Mouse (Mus musculus) MEL-GATA-1-ER (cell line): Measurements from ENCODE around the gene Decr2.
"Not testable (repeated sequence)": the region's sequence is repeated elsewhere in the genome, so short reads cannot be mapped to it uniquely, and the experiment has no call there.

Source experiments
- DNase-seq: peaks from one replicate; pipeline ENCODE4 v3.0.0-alpha.2; 2012; ENCODE audit warnings: low read depth; ENCODE audit errors: extremely low read depth

The Decr2 gene

DNA sequence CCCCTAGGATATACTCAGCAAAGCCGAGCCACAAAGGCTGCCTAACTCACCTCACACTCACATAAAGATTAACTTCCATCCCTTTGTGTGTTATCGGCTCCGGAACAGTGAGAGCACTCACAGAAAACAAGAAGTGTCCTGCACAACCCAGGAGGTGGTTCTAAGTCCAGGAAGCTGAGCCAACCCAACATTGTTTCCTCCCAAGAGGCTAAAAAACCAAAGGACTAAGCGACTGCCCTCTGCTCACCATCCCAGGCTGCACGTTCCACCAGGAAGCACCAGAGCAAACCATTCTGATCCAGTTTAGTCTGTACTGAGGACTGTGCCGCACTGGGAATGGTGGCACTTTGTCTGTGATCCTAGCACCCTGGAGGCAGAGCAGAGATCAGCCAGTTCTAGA is 25.2 kb downstream of the Decr2 start:
- DNase-seq = no peak

- DNase-seq = no peak
These were observed 32.2 kb downstream of the Decr2 start for GRCm38 (mm10) chr17:26057787-26058567.

DNA sequence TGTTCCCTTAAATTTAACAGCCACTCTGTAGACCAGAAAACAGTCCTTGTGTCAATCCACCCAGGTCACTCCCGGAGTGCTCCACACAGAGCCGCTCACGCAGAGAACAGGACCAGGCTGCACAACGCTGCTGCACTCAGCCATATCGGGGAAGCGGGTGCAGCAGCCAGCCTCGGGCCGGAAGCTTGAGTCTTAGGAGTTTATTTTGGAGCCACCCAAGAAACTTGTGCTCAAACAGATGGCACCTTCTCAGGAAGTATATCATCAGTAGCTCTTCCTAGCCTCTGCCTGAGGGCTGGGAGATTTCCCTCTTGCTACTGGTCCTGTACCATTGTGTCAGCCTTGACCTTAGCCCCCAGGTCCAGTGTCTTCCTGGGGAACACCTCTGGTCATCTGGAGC is 32.9 kb downstream of the Decr2 start:
- DNase-seq = no peak

DNA sequence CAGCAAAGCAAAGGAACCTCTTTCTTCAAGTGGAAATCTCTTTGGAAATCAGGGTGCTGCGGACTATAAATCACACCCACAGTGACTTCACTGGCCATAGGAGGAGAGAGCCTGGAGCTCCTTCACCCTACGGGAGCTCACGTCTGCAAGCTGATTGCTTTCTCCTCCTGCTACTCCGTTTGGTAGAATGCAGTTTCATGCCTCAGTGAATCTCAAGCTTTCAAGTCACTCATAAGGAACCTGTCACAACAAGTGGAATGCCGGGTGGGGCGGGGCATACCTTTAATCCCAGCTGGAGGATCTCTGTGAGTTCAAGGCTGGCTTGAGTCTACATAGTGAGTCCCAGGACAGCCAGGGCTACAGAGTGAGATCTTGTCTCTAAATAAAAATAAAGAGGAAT is 35.0 kb downstream of the Decr2 start:
- no peak for DNase-seq

DNA sequence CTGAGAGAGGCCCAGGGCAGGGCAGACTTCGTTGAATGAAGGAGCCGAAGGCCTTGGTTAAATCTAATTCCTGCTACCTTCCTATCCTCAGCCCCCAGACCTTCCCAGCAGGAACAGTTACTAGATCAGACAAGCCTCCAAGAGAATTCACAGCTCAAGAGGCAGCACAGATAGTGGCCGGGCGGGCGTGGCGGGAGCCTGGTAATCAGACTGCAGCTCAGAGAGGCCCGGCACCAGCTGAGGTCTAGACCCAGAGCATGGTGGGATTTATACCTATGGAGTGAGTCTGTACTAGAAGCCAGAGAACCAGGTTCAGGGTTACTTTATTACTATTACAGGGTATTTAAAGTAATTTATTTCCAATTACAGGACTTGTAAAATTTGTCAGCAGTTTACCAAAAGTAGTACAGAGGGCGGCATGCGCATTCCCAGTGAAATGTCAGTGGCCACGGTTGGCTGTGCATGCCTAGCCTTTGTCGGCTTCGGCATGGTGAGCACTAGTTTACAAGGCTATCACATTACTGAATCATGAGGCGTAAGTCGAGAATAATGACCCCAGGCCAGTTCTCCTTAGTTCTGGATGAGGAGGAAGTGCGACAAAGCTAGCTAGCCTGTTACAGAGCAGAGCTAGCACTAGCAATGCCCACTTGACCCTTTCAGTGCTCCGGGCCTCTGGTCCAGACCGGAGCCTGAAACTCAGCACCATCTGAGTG is 35.8 kb downstream of the Decr2 start:
- DNase-seq = no peak

GRCm38 (mm10) chr17:26052706-26053105 is 37.4 kb downstream of the Decr2 start:
- no peak for DNase-seq

DNA sequence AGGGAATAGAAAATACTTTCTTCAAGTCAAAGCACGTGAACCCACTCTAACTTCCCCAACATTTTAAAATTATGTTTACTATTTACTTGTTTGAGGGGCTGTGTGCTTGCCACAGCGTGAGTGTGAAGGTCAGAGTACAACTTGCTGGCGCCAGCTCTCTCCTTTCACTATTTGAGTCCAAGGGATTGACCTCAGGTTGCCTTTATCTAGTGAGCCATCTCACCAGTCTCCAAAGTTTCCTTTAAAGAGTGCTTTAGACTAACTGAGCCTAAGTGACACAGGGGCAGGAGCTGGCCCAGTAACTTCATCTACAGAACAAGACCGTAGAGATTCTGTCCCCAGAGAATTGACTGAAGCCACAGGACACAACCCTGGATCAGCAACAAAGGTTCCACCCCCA is 38.1 kb downstream of the Decr2 start:
- no peak for DNase-seq

DNA sequence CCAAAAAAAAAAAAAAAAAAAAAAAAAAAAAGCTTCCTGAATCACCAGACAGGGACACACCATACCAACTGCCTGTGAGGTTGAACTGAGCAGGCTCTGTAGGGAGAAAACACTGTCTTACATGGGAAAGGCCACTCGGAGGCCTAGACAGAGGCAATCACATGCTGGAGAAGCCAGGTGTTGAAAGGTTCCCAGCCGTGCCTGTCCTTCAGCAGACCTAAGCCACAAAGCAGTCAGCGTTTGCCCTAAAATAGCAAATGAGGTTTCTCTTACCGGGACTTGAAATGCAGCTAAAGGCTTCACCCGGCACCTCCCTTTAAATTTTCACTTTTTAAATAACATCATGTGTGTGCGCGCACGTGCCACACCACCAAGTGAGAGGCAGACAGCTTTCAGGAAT is 42.0 kb downstream of the Decr2 start:
- DNase-seq = no peak

- no peak for DNase-seq
These were observed 43.7 kb downstream of the Decr2 start for GRCm38 (mm10) chr17:26046253-26046997.

- no peak for DNase-seq
These were observed 44.9 kb downstream of the Decr2 start for GRCm38 (mm10) chr17:26045285-26045684.

DNA sequence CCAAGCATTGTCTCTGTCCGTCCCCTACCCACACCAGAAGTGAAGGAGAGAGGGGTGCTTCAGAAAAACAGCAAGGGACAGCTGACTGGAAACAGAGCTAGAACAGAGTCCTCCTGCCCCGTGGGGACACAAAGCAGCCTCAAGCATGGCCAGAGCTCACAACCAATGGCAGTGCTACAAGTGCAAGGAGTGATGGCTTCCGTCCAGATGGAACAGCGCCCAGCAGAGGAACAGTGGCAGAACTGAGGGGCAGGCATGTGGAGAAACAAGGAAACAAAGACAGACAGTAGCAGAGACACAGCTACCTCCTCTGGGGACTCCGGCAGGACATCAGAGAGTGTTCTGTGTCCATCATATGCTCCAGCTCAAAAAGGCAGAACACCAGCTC is 46.9 kb downstream of the Decr2 start:
- no peak for DNase-seq

GRCm38 (mm10) chr17:26042599-26043248 is 47.4 kb downstream of the Decr2 start:
- DNase-seq = no peak

GRCm38 (mm10) chr17:26041111-26041802 is 48.9 kb downstream of the Decr2 start:
- DNase-seq = peak; percentile 31

DNA sequence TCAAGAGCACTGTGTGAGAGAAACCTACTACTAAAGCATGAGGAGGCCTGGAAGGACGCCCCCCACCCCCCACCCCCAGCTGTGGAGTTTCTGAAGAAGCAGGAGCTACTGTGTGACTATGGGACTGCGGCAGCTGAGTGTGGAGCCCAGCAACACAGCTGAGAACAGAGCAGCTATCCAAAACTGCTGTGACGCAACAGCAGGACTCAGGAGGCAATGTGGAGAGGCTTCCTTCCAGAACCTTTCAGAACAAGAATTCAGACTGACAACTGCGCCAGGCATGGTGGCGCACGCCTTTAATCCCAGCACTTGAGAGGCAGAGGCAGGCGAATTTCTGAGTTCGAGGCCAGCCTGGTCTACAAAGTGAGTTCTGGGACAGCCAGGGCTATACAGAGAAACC is 49.4 kb downstream of the Decr2 start:
- not testable (repeated sequence) for DNase-seq

DNA sequence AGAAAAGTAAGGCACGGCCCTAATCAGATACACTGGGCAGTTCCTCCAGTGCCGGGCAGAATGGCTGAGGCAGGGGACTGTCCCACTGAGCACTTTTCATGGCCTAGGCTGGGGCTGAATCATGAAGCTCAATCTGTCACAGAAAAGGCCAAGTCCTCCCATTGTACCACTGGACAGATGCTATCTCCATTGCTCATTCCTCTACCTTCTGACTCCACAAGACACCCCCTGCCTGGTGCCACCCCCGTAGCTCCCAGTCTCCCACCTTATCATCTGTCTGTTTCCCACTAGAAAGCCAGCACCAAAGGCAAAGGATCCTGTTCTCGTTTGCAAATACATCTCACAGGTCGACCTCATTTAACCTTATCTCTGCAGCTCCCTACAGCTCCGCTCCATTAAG is 58.1 kb downstream of the Decr2 start:
- no peak for DNase-seq

GRCm38 (mm10) chr17:26031583-26031982 is 58.6 kb downstream of the Decr2 start:
- no peak for DNase-seq
